Mouse (Mus musculus): ENCODE data around the gene H2afx.
"Not testable (repeated sequence)": the region's sequence is repeated elsewhere in the genome, so short reads cannot be mapped to it uniquely, and the experiment has no call there.

Gene H2afx

DNA sequence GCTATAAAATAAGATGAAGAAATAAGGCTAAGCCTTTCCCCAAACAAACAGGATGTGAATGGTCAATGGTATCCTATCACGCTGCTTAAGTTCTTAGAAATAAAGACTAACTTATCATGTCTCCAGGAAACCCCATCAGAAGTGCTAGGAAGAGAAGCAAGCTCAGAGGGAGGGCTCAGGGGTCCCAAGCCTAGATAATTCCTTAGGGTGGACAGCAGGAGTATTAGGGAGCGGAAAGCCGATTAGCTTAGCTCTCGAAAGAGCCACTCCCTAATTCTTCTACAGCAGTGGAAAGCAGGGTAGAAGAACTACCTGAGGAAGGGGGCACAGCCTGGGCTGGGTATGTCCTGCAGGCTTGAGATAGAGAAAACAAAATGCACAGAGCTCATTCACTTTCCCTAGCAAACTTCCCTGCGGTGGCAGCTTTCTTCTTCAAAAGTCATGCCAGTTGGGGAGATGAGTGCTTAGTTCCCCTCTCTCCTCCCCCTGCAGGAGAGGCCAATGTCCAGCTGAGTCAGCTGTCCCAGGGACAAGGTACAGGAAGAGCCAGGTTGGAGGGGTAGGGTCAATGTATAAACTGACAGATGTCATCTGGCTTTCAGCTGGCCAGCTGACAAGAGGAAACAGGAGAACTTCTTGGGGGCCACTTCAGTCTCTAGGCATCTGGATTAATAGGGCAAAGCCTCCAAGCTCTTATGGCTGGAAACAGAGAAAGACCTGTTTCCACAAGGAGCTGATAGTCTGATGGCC, 16.2 kb upstream of the H2afx start:
- no peak for DNase-seq (ENCODE audit: extremely low spot score, low spot score)

DNA sequence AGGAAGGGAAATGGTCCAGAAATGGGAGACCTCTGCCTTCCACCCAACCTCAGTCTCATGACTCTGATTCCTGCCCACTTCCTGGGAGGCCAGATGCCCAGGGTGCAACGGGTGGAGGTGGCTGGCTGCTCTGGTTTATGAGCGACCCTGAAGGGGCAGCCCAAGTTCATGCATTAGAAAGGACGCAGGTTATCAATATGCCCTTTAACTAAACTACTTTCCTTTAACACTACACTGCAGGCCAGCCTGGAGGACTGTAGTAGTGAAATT, 15.7 kb upstream of the H2afx start:
- DNase-seq (ENCODE audit: extremely low spot score, low spot score): no peak

DNA sequence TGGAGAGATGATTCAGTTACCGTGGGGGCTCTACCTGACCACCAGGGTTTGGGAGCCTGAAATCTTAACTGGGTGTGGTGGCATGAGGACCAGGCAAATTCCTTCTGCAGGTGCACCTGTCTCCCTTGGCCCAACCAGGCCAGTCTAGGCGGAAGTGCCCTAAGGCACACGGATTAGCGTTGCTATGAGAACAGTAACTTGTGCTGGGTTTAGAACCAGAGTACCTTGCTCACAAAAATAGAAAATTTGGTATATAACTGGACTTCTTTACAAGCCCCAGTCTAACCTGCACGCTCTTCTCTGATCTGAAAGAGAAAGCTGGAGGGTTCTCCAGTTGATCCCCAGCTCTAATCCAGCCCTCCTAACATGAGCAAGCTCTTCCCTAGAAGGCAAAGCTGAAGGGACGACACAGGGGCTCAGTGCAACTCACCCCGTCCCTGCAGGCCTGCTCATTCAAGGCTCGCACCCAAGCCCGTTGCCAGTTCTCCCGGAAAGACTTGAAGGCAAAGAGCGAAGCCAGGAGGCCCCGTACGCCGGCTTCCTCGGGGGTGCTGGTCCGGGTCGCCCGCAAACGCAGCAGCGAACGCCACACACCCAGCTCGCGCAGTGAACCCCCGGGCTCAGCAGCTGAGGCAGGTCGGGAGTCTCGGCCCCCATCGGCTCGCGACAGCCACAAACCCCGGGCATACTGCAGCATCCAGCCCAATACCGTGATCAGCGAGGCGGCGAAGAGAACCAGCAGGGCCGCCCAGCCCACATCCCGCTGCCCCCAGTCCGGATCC, 15.2 kb upstream of the H2afx start:
- no peak for DNase-seq (ENCODE audit: extremely low spot score, low spot score)

DNA sequence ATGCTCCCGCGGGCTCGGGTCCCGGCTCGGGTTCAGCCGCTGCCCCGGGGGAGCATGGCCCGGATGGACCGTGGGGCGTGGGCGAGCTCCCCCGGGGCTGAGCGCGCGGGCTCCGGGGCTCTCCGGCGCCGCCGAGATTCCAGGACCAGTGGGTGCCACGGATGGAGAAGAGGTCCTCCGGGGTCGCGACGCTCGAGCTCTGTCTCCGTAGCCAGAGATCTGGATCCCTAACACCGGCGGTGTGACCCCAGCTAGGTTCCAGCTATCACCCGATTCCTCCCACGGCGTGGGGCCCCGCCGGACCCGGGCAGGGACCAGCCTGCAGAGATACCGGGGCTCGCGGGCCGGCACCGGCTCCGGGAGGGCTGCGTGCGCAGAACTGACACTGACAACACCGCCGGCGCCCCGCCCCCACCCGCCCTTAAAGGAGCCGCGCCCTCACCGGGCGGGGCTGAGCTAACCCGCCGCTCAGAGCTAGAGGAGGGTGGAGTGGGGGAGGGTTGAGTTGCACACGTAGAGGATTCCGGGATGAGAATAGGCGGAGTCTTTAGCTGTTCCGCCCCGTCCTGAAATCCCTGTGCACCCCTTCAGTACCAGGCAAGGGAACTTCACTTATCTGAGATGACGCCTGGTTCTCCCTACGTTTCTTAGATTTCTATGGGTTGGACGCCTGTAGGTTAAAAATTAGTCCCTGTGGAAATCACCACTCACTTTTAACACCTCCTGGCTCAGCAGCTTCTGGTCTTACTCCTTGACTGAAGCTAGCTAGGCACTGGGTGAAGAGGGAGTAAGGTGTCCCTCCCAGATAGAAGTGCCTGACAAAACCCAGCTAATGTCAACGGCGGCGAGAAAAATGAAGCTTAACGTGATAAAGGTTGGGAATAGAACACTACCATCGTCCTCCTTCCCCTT, 14.4 kb upstream of the H2afx start, which contains the start of gene C2cd2l:
Gene C2cd2l (minus strand): TSS at position 399 of the 912 bp plus-strand sequence.
- DNase-seq (ENCODE audit: extremely low spot score, low spot score): peak; percentile 93

DNA sequence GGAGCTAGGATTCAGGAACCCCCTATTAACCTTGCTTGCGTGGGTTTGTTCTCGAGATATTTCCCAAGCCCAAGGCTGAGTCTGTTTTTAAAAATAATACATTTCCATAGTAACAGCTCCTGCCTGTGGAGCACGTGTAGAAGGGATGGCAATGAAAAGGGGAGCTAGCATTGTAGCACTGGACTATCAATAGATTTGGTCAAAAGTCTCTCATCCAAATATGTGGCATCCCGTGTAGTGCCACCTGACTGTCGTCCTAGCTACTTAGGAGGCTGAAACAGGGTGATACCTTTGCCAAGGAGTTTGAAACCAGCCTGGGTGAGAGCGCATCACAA, 13.7 kb upstream of the H2afx start:
- no peak for DNase-seq (ENCODE audit: extremely low spot score, low spot score)

DNA sequence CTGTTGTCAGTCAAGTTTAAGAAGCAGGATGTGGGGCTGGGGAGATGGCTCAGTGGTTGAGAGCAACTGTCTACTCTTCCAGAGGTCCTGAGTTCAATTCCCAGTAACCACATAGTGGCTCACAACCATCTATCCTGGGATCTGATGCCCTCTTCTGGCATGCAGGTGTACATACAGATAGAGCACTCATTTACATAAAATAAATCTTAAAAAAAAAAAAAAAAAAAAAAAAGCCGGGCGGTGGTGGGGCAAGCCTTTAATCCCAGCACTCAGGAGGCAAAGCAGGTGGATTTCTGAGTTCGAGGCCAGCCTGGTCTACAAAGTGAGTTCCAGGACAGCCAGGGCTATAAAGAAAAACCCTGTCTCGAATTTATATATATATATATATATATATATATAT, 10.8 kb upstream of the H2afx start:
- DNase-seq (ENCODE audit: extremely low spot score, low spot score): not testable (repeated sequence)

DNA sequence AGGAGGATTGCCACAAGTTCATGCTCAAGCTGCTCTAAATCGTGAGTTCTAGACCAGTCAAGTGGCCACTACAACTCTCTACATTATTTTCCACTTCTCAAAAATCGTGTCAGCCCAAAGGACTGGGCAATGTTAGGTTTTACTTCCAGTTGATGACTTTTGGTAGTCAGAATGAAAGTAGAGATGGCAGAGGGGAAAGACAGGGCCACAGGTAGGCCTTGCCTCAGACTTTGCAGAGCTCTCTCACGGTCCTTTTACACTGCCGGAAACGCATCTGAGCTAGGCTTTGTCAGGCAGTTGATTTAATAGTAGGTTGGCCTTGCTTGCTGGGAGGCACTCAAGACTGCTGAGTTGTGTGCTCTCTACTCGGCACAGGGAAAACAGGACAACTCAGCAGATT, 10.3 kb upstream of the H2afx start:
- DNase-seq (ENCODE audit: extremely low spot score, low spot score): no peak

DNA sequence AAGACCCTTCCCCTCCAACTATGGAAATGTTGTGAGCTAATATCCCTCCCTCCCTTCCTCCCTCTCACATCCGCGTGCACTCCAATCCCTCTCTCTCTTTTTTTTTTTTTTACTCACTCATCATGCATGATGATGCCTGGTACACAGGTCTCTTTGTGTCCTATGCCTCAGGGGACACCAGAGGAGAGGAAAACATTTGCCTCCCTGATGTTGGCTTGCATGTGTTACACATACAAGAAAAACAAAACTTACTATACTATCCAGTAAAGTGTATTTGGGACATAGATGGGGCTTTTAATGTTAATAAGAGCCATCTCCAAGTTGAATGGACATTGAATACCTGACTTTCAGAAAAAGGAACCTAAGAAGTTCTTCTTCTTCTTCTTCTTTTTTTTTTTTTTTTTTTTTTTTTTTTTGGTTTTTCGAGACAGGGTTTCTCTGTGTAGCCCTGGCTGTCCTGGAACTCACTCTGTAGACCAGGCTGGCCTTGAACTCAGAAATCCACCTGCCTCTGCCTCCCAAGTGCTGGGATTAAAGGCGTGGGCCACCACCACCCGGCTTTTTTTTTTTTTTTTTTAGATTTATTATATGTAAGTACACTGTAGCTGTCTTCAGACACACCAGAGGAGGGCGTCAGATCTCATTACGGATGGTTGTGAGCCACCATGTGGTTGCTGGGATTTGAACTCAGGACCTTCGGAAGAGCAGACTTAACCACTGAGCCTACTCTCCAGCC, 9.3 kb upstream of the H2afx start:
- DNase-seq (ENCODE audit: extremely low spot score, low spot score): not testable (repeated sequence)

DNA sequence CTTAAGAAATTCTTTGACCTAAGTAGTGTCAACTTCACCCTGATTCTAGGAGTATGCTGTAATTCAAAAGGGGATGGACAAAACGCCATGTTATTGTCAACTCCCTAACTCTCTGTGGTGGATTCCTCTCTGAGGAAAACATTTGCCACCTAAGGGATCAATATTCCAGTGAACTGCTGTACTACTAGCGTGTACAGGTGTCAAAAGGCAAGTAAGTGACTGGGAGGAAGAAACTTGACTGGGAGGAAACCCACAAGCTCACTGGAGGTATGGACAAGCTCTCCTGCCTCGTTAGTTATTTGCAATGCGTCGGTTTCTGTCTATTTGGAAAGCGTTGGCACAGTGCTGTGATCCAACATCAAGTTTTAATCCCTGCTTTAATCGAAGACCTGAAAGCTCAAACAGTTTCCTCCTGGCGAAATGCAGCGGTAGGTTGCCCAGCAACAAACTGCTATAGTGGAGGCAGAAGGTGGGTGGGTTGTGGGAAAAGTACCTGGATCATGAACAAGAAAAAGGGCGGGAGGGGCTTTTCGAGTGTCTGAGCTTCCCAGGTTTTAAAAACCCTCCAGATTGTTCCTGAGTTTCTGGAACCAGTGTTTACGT, 8.6 kb upstream of the H2afx start, which contains the start of gene Dpagt1:
Gene Dpagt1 (plus strand): TSS at position 252 of the 603 bp plus-strand sequence.
- DNase-seq (ENCODE audit: extremely low spot score, low spot score): no peak

DNA sequence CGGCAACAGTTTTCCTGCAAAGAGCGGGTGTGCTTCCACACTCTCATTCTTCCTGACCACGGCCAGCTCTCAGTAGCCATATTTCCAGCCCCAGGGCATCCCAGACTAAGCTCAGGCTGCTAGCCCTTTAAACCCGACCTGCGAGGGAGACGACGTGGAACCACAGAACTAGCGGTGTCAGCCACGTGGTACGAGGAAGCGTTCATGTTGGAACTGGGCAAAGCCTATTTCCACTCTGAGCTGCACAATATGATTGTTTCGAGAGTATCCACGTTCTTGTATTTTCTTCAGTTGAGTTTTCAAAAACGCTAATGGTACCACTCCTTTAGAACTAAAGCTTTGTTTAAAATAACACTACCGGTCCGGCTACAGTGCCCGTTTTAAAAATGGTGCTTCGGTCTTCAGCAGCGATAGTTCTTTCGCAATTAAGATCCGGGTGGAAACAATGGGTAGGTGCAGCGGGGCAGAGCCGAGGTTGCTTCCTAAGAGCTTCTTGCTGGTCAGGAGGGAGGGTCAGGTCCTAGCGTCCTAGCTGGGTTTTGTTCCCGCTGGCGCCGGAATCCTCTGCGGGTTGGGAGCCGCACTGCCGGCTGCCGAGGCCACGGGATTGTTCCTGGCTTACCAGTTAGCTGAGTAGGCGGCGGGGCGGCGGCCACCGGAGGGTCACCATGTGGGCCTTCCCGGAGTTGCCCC, 8.0 kb upstream of the H2afx start:
- peak; percentile 82 for DNase-seq (ENCODE audit: extremely low spot score, low spot score)

DNA sequence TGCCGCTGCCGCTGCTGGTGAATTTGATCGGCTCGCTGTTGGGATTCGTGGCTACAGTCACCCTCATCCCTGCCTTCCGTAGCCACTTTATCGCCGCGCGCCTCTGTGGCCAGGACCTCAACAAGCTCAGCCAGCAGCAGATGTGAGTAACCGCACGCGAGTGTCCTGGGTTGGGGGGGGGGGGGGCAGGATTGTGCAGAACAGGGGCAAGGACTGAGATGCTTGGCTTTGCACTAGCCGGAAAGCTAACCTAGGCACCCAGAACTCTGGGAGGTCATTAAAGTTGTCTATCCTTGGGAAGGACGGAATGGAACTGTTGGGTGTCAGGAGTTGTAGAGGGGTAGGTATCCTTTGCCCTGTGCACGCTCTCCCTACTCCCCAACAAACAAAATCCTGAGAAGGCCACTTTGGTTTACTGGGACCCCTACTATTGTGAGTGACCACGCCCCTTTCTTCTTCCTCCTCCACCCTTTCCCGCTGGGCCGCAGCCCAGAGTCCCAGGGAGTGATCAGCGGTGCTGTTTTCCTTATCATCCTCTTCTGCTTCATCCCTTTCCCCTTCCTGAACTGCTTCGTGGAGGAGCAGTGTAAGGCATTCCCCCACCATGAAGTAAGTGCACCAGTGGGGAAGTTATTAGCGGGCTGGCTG, 7.3 kb upstream of the H2afx start:
- peak; percentile 82 for DNase-seq (ENCODE audit: extremely low spot score, low spot score)

DNA sequence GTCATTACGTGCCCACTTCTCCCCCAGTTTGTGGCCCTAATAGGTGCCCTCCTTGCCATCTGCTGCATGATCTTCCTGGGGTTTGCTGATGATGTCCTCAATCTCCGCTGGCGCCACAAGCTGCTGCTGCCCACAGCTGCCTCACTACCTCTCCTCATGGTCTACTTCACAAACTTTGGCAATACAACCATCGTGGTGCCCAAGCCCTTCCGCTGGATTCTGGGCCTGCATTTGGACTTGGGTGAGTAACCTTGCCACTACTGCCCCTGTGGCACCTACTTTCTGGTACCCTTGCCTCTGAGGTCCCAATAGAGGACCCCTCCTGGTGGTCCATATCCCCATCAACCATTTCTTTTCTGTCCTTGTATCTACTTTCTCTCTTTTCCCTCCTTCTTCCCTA, 6.6 kb upstream of the H2afx start:
- DNase-seq (ENCODE audit: extremely low spot score, low spot score): no peak

DNA sequence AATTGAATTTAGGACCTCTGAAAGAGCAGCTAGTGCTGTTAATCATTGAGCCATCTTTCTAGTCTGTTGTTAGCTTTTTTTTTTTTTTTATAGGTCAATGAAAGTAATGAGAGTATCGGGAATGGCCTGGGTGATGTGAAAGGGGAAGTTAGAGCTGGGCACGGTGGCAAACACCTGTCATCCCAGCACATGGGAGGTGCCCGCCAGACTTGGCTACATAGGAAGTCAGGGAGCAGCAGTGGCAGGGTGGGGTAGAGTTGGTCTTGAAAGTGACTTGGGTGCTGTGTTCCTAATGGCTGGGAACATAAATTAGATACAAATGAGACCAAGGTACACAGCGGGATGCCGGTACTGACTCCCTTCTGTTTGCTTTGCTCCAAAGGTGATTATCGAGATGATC, 3.8 kb upstream of the H2afx start:
- DNase-seq (ENCODE audit: extremely low spot score, low spot score): no peak

DNA sequence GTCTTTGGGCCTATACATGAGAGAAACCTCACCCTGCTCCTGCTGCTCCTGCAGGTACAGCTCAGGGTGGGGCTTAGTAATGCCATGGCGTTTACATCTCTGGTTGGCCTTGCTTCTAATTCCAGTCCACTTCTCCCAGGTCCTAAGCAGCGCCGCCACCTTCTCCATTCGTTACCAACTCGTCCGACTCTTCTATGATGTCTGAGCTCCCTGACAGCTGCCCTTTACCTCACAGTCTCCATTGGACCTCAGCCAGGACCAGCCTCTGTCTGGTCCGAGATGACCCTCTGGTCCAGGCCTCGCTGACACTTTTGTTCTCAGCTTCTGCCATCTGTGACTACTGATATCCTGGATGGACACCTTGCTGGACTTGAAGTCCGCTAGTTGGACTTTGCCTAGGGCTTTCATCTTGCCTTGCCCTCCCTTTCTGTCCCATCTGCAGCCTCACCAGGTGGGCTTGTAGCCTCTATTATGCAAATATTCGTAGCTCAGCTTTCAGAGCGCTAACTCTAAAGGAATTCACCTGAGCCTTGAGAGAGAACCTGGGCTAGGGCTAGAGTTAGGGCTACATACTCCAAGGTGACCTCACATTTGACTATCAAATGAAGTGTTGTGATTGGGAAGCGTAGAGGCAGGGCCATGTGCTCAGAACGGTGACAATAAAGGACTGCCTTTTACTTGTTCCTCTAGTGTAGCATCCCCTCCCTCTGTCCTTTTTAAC, 1.4 kb upstream of the H2afx start:
- DNase-seq (ENCODE audit: extremely low spot score, low spot score): no peak

DNA sequence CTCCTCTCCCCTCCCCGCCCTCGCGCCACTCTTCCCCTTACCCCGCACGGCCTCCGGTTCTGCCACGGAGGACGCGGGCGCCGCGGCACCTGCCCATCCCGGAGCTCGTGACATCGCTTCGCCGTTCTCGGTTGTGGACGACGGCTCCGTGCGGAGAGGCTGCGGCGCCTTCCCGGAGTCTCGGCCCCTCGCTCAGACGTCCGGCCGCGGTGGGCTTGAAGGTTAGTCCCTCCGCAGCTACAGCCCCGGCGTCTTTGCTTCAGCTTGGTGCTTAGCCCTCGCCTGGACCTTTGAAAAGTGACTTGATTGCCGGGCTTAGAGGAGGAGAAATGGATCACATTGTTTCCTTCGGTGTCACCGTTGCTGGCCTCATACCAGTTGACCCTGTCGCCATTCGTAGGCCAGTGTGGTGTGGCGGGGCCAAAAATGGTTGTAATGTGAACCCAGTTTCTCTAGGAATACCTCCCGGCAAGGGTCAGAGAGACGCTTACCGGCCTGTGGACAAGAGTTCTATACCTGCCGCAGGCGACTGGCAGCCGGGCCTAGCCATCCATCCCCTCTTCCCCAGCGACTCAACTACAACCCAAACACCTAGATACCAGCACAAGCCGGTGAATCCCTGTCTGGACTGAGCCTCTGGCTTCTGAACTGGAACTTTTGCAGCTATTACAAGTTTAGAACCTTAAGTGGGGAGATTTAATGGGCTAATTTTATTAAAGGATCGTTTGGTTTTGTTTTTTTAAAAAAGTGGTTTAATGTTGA, 1.0 kb downstream of the H2afx start:
- peak; percentile 78 for DNase-seq (ENCODE audit: extremely low spot score, low spot score)

DNA sequence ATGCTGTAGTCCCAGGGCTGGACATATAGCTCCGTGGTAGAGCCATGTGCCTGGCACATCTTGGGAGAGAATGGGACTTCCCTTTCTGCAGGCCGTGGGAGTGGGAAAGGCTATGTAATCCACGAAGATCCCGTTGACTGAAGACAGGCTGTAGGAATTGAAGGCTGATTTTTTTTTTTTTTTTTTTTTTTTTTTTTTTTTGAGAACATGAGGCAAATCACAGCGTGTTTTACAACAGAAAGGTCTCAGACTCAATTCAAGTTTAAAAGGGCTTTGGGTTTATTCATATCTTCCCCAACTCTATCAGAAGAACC, 1.6 kb downstream of the H2afx start:
- no peak for DNase-seq (ENCODE audit: extremely low spot score, low spot score)

DNA sequence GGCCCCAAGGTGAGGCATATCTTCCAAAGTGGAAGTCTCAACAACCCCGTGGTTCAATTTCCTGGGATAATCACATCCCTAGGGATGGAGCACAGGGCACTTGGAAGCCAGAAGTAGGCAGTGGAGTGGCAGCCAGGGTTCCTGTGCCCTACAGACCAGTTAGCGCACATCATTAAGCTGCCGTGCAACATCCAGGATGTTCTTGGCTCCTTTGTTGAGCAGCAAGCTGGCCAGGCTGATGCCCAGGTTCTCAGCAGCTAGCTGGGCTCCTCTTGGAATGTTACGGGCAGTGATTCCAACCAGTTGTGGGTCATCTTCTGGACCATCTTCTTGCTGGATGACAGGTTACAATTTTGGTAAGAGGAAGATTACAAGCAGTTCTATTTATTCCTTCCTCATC, 2.0 kb downstream of the H2afx start:
- DNase-seq (ENCODE audit: extremely low spot score, low spot score): not testable (repeated sequence)

DNA sequence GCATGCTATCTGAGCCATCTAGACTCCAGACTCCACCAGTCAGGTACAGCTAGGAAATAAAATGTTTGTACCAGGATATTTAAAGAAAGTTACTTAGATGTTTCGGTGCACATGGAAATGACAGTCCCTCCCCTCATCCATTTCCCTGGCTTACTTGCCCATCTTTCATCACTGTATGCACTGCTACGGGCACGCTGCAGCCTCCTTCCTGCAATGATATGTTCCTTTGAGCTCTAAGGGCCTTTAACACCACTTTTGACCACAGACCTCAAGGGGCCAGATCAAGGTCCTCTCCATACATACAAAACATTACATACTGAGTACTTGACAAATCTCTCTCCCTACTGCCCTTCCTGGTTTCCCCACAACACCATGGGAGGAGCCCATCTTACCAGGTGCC, 2.5 kb downstream of the H2afx start:
- DNase-seq (ENCODE audit: extremely low spot score, low spot score): no peak

Data from neural tube, embryonic 10.5 days (tissue).